Mouse (Mus musculus) C2C12 (cell line): Measurements from ENCODE around the gene Cped1.

Experiments used
- CTCF ChIP-seq: IDR thresholded peaks from one replicate; pipeline ENCODE4 v1.5.1; 2011; ENCODE audit not compliant: control insufficient read depth, insufficient read depth, insufficient read length
- FOSL1 ChIP-seq: IDR thresholded peaks from one replicate; pipeline ENCODE4 v1.8.0; 2011; ENCODE audit warnings: mild to moderate bottlenecking, low read length; ENCODE audit not compliant: poor library complexity, insufficient read depth, severe bottlenecking
- MAX ChIP-seq: IDR thresholded peaks from one replicate; pipeline ENCODE4 v1.6.1; 2011; ENCODE audit warnings: mild to moderate bottlenecking, control low read depth

DNA sequence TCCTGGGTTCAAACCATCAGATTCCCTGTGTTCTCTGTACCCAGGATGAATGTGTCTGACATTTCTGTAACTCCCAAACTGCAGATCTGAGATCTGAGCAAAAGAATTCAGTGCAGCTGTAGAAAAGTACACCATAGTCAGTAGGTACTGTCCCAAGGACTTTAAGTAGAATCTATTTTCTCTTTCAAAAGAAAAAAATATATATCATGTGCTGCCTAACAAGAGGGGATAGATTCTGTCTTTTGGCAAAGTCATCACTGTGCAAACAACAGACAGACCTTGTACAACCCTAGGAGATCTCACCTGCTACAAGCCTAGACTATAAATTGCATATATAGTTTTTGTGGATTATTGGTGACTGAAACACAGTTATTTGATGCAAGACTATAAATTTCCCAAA lies 283.0 kb downstream of the Cped1 start:
- TF ChIP-seq CTCF (no peak), FOSL1 (no peak), MAX (no peak)
